Mouse (Mus musculus): ENCODE measurements around the gene Sel1l3. TPM values are rescaled to one million over a fixed set of nuclear protein-coding genes. Genes with fewer than 3 reads are reported as not detected.

The Sel1l3 gene
- polyA plus RNA-seq, 1 experiment from 2014 or later = 4.0 TPM

DNA sequence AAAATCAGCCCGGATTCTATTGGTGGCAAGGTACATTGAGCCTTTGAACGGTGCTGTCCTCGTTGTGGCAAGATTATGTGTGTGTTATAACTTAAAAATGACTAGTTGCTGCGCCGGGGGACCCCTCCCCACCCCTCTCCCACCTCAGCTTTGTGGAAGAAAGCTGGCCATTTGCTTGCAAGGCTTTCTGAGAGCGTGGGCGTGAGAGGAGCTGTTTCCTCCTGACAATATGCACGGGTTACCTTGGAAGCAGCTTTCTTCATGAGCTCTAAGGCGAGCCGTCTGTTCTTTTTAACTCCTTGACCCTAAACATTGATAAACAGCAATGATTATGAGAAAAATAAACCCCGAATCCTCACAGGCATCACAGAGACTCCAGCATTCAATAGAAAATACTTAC lies 74.2 kb downstream of the Sel1l3 start:
- no peaks in the 10 kb centered on the region for H3K27me3 ChIP-seq
- H3K4me2 ChIP-seq (replicated peaks) = no peak overlapping the region
- no peaks in the 10 kb centered on the region for H3K36me3 ChIP-seq
- H3K9me3 ChIP-seq (replicated peaks) = no peaks in the 10 kb centered on the region
- ATAC-seq (ENCODE audit: insufficient number of reproducible peaks, low FRiP score, low TSS enrichment, low read depth) = no peak
- WGBS = 55% methylated on average over 11 of the region's 11 CpGs
- no peaks in the 10 kb centered on the region for H3K4me1 ChIP-seq
- no peak overlapping the region for H3K9ac ChIP-seq
- no peak overlapping the region for H3K27ac ChIP-seq (replicated peaks)
- no peak overlapping the region for H3K4me3 ChIP-seq (replicated peaks)

DNA sequence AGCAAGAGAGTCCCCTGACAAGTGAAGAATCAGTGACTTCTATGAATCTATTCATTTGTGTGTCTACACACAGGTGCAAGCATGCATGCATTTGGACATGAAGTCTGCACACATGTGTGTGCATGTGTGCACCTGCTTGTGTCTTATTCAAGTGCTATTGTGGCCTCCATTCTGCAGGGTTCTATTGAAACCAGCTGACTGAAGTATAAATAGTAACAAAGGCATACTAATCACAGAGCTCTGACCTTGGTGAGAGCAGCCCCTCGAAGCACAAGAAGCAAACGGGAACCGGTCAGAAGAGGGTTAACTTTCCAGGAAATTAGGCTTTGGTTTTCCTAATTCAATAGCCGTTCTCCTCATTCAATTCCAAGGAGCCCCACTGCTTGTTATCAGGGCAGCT lies 74.6 kb downstream of the Sel1l3 start:
- H3K27ac ChIP-seq (replicated peaks) = no peak overlapping the region
- ATAC-seq (ENCODE audit: insufficient number of reproducible peaks, low FRiP score, low TSS enrichment, low read depth) = no peak
- H3K9me3 ChIP-seq (replicated peaks) = no peaks in the 10 kb centered on the region
- H3K4me1 ChIP-seq = no peaks in the 10 kb centered on the region
- no peak overlapping the region for H3K4me3 ChIP-seq (replicated peaks)
- H3K9ac ChIP-seq = no peak overlapping the region
- H3K27me3 ChIP-seq = no peaks in the 10 kb centered on the region
- WGBS = 23% methylated on average over 4 of the region's 4 CpGs
- H3K4me2 ChIP-seq (replicated peaks) = no peak overlapping the region
- no peaks in the 10 kb centered on the region for H3K36me3 ChIP-seq

DNA sequence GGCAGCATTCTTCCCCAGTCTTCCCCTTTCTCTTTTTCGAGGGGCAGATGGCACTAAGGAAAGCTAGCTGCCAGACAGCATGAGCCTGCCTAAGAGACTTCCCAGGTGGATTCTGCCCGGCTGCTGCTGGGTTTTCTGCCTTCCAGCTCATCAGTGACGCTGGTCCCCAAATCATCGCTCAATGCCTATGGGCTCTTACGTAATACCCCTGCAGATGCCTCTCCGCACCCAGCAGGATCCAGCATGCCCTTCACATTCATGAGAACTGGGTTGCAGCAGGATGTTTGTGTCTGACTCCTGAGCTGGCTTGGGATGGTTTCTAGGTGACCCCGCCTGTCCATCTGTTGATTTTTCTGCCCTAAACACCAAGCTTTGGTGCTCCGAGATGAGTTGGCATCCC lies 75.7 kb downstream of the Sel1l3 start:
- Histone ChIP-seq H3K9ac (no peak overlapping the region), H3K4me1 (no peaks in the 10 kb centered on the region), H3K27ac (replicated peaks) (no peak overlapping the region), H3K4me3 (replicated peaks) (no peak overlapping the region), H3K4me2 (replicated peaks) (no peak overlapping the region), H3K27me3 (no peaks in the 10 kb centered on the region), H3K36me3 (no peaks in the 10 kb centered on the region), H3K9me3 (replicated peaks) (no peaks in the 10 kb centered on the region)
- 70% methylated on average over 8 of the region's 8 CpGs for WGBS
- no peak for ATAC-seq (ENCODE audit: insufficient number of reproducible peaks, low FRiP score, low TSS enrichment, low read depth)

DNA sequence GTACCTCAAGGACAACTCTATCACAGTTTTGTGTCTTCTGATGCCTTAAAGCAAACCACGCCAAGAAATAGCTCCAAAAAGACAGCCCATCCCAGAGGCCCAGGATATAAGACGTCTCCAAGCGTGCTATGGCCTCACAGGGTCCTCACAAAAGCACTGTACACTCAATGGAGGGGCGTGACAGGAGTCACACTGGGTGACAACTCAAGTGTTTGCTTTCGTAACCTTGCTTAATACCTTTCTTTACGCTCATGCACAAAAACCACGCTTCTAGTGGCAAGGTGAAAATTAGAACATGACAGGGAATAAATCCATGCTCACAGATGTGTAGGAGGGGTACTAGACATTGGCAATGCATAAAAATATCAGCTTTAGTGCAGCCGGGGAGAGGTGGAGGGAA lies 77.7 kb downstream of the Sel1l3 start:
- WGBS = 78% methylated on average over 8 of the region's 8 CpGs
- H3K36me3 ChIP-seq = no peaks in the 10 kb centered on the region
- ATAC-seq (ENCODE audit: insufficient number of reproducible peaks, low FRiP score, low TSS enrichment, low read depth) = no peak
- H3K9me3 ChIP-seq (replicated peaks) = no peaks in the 10 kb centered on the region
- no peak overlapping the region for H3K27ac ChIP-seq (replicated peaks)
- H3K27me3 ChIP-seq = no peaks in the 10 kb centered on the region
- H3K9ac ChIP-seq = no peak overlapping the region
- H3K4me1 ChIP-seq = no peaks in the 10 kb centered on the region
- H3K4me3 ChIP-seq (replicated peaks) = no peak overlapping the region
- H3K4me2 ChIP-seq (replicated peaks) = no peak overlapping the region

DNA sequence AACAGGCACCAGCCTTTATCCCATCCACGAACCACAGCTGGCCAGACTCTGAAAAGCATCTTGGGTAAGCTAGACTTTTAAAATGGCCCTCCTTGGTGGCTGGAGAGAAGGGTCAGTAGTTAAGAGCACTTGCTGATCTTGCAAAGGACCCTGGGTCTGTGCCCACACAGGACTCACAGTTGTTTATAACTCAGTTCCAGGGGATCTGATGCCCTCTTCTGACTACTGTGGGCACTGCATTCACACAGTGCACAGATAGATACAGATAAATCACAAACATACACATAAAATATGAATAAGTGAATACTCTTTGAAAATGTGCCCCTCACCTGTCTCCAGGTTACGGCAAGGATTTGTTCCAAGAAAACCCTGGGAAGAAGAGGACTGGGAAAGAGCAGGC lies 79.7 kb downstream of the Sel1l3 start:
- Histone ChIP-seq H3K27me3 (no peaks in the 10 kb centered on the region), H3K4me1 (no peaks in the 10 kb centered on the region), H3K36me3 (no peaks in the 10 kb centered on the region), H3K9me3 (replicated peaks) (no peaks in the 10 kb centered on the region), H3K27ac (replicated peaks) (no peak overlapping the region), H3K4me2 (replicated peaks) (no peak overlapping the region), H3K4me3 (replicated peaks) (no peak overlapping the region), H3K9ac (no peak overlapping the region)
- no peak for ATAC-seq (ENCODE audit: insufficient number of reproducible peaks, low FRiP score, low TSS enrichment, low read depth)
- WGBS = 96% methylated on average over 2 of the region's 2 CpGs

DNA sequence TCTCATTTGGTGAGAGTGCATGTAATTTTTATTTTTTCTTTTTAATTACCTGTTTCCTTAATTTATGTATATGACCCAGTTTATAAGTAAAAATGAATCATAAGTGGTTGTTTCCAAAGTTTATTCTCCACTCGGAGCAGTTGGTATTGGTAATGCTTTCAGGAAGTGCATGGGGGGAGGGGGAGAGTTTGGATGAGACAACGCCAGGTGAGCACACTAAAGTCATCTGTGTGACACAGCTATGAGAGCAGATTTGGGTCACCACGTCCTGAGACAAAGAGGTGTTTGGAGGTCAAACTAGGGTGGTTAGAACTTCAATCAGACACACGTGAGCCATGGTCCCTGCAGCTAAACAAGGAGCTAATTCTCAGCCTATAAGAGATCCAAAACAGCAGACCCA lies 89.0 kb downstream of the Sel1l3 start:
- Histone ChIP-seq H3K9me3 (replicated peaks) (no peaks in the 10 kb centered on the region), H3K9ac (no peak overlapping the region), H3K4me3 (replicated peaks) (no peak overlapping the region), H3K36me3 (no peaks in the 10 kb centered on the region), H3K27ac (replicated peaks) (no peak overlapping the region), H3K4me1 (no peaks in the 10 kb centered on the region), H3K4me2 (replicated peaks) (no peak overlapping the region), H3K27me3 (no peaks in the 10 kb centered on the region)
- WGBS = 47% methylated on average over 4 of the region's 4 CpGs
- ATAC-seq (ENCODE audit: insufficient number of reproducible peaks, low FRiP score, low TSS enrichment, low read depth) = no peak

DNA sequence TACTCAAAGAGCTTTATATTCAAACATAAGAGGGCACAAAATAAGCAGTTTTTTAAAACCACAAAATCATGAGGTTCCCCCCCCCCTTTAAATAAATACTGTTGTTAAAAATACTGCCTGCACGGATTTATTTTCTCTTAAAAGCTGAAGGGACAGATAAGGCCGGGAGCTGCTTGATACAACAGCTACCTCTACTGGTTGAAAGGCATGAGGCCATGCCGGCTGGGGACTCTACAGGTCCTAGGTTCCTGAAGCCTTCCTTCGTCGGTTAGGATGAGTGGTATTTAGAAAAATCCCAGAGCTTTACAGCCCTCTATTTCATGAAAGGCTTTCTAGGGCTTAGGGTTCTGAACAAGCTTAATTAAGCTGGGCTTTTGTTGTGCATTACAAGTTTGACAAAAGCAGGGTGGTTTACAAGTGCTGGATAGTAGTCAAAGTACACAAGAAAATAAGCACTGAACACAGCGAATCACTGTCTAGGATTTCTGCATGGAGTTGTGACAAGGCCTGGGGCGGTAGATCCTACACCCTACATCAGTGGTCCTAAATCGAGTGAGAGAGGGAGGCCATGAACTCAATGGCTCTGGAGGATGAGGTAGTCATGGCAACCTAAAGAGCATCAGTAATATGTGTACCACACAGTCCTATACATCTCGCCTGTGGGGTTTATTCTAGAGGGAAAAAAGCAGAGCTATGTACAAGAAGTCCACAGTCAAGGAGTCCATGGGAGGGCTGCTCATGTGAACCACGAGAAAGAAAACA lies 90.0 kb downstream of the Sel1l3 start:
- H3K4me3 ChIP-seq (replicated peaks) = no peak overlapping the region
- no peaks in the 10 kb centered on the region for H3K36me3 ChIP-seq
- no peaks in the 10 kb centered on the region for H3K4me1 ChIP-seq
- H3K4me2 ChIP-seq (replicated peaks) = no peak overlapping the region
- H3K9ac ChIP-seq = no peak overlapping the region
- H3K9me3 ChIP-seq (replicated peaks) = no peaks in the 10 kb centered on the region
- no peak for ATAC-seq (ENCODE audit: insufficient number of reproducible peaks, low FRiP score, low TSS enrichment, low read depth)
- H3K27ac ChIP-seq (replicated peaks) = no peak overlapping the region
- no peaks in the 10 kb centered on the region for H3K27me3 ChIP-seq
- WGBS = 44% methylated on average over 10 of the region's 10 CpGs

DNA sequence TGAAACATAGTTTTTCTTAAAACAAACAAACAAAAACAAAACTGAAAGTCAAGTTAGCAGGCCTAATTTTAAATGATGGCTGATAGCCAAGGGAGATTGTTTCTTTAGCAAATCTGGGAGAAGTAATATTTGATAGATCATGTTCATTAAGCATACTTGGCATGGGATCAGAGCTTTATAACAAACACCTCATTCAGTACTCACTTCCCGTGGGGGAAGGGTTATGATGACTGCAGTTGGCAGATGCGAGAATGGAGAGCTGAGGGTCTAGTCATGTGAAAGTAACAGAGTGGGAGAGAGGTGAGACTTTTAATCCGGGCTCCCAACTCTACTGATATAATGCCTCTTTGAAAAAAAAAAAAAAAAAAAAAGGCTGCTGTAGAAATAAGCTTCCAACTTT lies 94.0 kb downstream of the Sel1l3 start:
- Histone ChIP-seq H3K4me1 (no peaks in the 10 kb centered on the region), H3K27me3 (no peaks in the 10 kb centered on the region), H3K4me2 (replicated peaks) (no peak overlapping the region), H3K36me3 (no peaks in the 10 kb centered on the region), H3K27ac (replicated peaks) (no peak overlapping the region), H3K4me3 (replicated peaks) (no peak overlapping the region), H3K9ac (no peak overlapping the region), H3K9me3 (replicated peaks) (no peaks in the 10 kb centered on the region)
- no peak for ATAC-seq (ENCODE audit: insufficient number of reproducible peaks, low FRiP score, low TSS enrichment, low read depth)
- 54% methylated on average over 3 of the region's 3 CpGs for WGBS

DNA sequence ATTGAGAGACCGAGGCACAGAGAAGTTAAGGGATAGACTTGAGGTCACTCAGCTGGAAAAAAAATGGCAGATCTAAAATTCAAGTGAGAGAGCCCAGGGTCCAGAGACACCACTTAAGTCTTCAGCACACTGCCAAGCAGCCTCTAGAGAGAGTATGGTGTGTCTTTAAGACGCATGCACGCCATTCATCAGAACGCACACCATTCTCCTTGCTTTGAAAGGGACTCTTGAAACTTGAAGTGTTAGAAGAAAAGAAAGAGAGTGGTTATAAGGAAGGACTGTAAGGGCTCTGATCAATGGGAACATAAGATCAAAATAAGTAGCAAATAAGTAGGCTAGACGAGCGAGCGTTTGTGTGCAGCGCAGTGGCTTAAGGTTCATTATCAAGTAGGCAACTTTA lies 95.5 kb downstream of the Sel1l3 start:
- Histone ChIP-seq H3K4me1 (no peaks in the 10 kb centered on the region), H3K27ac (replicated peaks) (no peak overlapping the region), H3K4me3 (replicated peaks) (no peak overlapping the region), H3K9ac (no peak overlapping the region), H3K4me2 (replicated peaks) (no peak overlapping the region), H3K27me3 (no peaks in the 10 kb centered on the region), H3K36me3 (no peaks in the 10 kb centered on the region), H3K9me3 (replicated peaks) (no peaks in the 10 kb centered on the region)
- ATAC-seq (ENCODE audit: insufficient number of reproducible peaks, low FRiP score, low TSS enrichment, low read depth) = no peak
- 91% methylated on average over 8 of the region's 8 CpGs for WGBS

DNA sequence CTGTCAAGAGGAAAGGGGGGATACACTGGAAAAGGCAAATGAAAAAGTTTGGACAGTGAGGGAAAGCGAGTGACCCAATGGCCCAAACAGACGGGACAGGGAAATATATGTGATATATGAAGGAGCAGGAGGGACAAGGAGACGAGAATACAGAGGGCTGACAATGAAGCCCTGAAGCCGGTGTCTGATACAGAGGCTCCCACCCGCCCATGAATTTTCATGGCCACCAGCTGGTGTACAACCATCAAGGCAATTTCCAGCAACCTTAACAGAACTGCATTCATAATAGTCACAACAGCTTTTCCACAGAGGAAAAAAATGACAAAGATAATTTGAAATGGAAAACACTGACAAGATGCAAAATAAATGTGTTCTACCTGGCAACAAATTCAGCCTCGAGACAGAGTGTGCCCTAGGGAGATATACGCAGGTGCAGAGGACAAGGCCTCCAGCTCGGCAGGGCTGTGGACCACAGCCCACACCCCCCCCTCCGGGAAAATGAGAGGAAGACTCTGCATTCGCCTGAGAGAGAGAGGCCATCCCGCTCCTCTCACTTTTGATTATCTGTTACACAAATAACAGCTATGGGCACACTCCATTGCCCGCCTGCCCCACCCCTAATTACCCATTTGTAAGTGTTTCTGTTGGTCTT lies 99.0 kb downstream of the Sel1l3 start:
- H3K27me3 ChIP-seq = no peaks in the 10 kb centered on the region
- 79% methylated on average over 12 of the region's 12 CpGs for WGBS
- no peak overlapping the region for H3K9ac ChIP-seq
- H3K4me3 ChIP-seq (replicated peaks) = no peak overlapping the region
- no peaks in the 10 kb centered on the region for H3K9me3 ChIP-seq (replicated peaks)
- no peak for ATAC-seq (ENCODE audit: insufficient number of reproducible peaks, low FRiP score, low TSS enrichment, low read depth)
- no peak overlapping the region for H3K4me2 ChIP-seq (replicated peaks)
- no peaks in the 10 kb centered on the region for H3K36me3 ChIP-seq
- no peaks in the 10 kb centered on the region for H3K4me1 ChIP-seq
- no peak overlapping the region for H3K27ac ChIP-seq (replicated peaks)

DNA sequence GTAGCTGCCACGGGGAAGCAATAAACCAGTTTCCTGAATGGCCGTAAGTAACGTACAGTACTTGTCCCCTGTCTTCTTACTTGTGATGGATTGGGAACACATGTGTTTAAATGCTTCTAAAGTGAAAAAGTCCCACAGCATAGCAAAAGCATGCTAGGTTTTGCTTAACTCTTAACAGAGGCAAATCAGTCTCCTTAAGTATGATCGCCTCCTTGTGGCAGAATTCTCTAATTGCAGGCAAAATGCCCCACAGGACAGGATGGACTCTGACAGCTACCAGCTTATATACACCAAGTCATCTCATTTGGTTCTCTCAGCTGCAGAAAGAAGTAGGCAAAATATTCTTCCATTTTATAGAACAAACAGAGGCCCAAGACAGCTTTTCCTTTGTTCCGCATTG lies 100.8 kb downstream of the Sel1l3 start:
- WGBS = 74% methylated on average over 5 of the region's 5 CpGs
- no peak for ATAC-seq (ENCODE audit: insufficient number of reproducible peaks, low FRiP score, low TSS enrichment, low read depth)
- H3K9ac ChIP-seq = no peak overlapping the region

DNA sequence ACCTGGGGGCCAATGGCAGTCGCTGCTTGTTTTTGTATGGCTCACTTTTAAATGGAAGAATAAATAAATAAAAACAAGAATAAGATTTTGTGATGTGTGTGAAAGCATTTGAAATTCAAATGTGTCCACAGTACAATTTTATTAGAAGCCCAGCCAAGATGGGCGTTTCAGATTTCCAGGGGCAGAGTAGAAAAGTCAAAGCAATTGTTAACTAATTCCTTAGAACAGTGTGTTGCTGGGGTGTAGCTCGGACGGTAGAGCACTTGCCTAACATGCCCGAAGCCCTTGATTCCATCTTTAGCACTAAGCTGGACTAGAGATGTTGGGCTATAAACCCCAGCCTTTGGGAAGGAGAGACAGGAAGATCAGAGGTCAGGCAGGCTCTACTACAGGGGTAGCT lies 102.7 kb downstream of the Sel1l3 start:
- no peaks in the 10 kb centered on the region for H3K27me3 ChIP-seq
- H3K4me3 ChIP-seq (replicated peaks) = no peak overlapping the region
- no peak overlapping the region for H3K9ac ChIP-seq
- ATAC-seq (ENCODE audit: insufficient number of reproducible peaks, low FRiP score, low TSS enrichment, low read depth) = no peak
- 65% methylated on average over 5 of the region's 5 CpGs for WGBS
- H3K36me3 ChIP-seq = no peaks in the 10 kb centered on the region
- no peaks in the 10 kb centered on the region for H3K9me3 ChIP-seq (replicated peaks)
- no peak overlapping the region for H3K4me2 ChIP-seq (replicated peaks)
- H3K4me1 ChIP-seq = no peaks in the 10 kb centered on the region
- H3K27ac ChIP-seq (replicated peaks) = no peak overlapping the region

More for the DNA sequence above, 100.8 kb downstream of the Sel1l3 start:
- Histone ChIP-seq H3K4me1 (no peaks in the 10 kb centered on the region), H3K4me3 (replicated peaks) (no peak overlapping the region), H3K27me3 (no peaks in the 10 kb centered on the region), H3K27ac (replicated peaks) (no peak overlapping the region), H3K9me3 (replicated peaks) (no peaks in the 10 kb centered on the region), H3K4me2 (replicated peaks) (no peak overlapping the region), H3K36me3 (no peaks in the 10 kb centered on the region)
